Mouse (Mus musculus) adrenal gland, adult (tissue): ENCODE measurements around the gene Mrpl30.

Source experiments
- DNase-seq, 2 experiments: peaks; one replicate each; pipeline ENCODE4 v3.0.0; 2022 to 2023; ENCODE audit warnings: low spot score in 1 of 2; ENCODE audit not compliant: inconsistent age in 2 of 2

Mrpl30 gene

GRCm38 (mm10) chr1:37890025-37890652 lies at the start of gene Mrpl30, which contains the start of gene Mitd1:
Gene Mrpl30 (plus strand): TSS chr1:37890477.
Gene Mitd1 (minus strand): TSS chr1:37890411.
- peak; percentile 92 to 98 for DNase-seq

- no peak for DNase-seq
These were observed 43.4 kb upstream of the Mrpl30 start for GRCm38 (mm10) chr1:37846878-37847277.

DNA sequence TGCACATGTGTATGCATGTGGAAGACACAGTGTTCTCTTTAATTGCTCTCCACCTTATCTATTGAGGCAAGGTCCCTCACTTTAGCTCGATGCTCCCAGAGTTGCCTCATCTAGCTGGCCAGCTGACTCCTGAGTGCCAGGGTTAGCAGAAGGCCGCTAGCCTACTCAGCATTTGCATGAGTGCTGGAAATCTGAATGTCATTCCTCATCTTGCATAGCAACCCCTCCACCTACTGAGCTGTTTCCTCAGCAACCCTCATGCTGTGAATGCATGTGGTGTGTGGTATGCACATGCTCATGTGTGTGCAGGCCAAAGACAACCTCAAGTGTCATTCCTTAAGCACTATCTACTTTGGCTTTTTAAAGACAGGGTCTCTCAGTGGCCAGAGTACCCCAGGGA lies 39.6 kb upstream of the Mrpl30 start:
- peak in 1 of 2 experiments; percentile 36 for DNase-seq

DNA sequence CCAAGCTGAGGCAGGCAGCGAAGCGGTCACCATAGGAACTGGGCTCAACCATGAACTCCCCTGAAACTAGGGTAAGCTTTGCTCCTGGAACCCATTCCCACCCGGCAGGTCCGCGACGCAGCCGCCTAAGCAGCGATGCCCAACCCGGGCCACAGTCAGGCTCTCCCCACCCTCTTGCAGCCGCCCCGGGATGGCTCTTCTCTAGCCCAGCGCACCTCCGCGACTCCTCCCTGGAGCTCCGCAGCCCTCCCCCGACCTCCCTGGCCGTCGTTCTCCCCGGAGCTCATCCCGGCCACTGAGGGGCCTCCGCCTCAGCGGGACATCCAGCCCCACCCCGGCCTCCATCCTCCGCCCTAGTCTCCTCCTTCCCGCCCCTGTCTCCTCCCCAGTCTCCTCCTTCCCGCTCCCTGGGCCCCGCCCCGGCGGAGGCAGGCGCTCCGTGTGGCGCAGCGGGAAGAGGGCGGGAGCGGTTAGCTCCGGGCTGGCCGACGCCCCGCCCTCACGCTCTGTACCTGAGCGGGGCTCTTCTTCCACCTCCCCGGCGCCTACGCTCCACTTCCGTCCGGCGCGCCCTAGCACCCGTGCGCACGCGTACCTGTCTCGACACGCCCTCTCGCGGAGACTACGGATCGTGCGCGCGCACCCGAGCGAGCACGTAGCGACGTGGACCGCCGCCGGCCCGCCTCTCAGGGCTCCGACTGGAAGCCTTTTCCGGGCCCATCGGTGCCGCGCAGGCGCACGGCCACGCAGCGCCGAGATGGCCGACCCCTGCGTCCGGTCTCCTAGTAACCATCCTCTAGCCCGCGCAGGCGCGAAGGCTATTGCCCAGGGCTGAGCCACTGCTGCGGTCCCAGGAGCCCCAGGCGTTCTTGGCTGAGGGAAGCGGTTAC lies 25.5 kb upstream of the Mrpl30 start:
- peak; percentile 100 for DNase-seq

DNA sequence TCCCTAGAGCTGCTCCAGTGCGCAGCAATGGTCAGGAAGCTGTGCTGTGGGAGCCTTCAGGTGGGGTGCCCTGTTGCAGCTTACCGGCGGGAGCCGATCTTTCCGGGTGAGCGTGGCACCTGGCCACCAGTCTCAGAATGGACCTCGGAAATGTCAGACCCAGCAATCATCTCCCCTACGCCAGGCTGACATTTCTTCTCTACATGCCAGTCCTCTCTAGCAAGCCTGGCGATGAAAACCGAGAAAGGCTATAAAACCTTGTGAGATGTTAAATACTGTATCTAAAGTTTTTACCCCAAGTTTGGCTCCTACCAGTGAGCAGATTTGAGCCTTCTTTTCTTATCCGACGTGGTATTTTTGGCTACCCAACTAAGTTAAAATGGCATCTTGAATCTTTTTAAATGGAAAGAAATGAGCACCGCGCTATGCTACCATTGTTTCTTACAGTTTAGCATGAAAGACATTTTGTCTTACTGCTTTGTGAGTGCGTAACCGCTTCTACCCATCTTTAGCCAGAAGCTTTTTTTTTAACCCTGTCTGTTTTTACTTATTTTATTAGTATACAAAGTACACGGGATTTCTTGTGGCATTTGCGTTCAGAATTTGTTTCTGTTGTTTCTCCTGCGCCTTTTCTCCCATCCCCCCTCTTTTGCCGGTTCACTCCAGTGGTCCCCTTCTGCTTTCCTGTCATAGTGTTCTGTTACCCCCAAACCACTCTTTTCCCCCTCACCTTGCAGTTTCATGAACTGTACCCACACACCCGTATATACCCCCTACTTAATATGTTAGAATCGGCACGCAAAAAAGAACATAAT lies 24.7 kb upstream of the Mrpl30 start:
- DNase-seq, result no peak

GRCm38 (mm10) chr1:37866286-37866685 lies 24.0 kb upstream of the Mrpl30 start, which contains the start of gene Tsga10:
Gene Tsga10 (minus strand): TSS chr1:37866429.
- no peak for DNase-seq

DNA sequence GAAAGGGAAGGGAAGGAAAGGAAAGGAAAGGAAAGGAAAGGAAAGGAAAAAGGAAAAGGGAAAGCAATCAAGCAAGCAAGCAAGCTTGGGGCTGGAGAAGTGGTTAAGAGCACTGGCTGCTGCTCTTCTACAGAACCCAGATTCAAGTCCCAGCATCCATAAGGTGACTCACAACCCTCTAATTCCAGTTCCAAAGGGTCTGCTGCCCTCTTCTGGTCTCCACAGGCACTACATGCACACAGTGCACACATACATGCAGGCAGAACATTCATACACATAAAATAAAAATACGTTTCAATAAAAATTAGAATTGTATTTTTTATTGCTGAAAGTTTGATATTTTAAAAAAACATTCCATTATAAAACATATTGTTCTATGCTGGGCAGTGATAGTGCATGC lies 23.2 kb upstream of the Mrpl30 start:
- DNase-seq, result peak; percentile 65 to 87

- no peak for DNase-seq
These were observed 22.5 kb upstream of the Mrpl30 start for GRCm38 (mm10) chr1:37867684-37868322.

DNA sequence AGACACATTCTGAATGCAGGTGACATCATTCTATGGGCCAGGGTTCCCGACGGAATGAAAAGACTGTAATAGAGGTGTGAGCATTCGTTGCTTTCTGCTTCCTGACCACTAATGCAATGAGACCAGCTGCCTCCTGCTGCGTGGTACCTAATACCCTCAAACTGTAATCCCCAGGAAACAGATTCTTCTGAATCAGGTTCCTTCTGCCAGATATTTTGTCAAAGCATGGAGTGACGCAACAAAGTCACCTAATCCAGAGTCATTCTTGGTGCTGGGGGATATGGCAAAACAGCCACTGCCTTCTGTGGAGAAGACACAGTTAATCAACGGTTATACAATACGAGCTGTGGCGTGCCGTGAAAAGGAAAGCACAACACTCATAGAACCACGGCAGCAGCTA lies 21.6 kb upstream of the Mrpl30 start:
- DNase-seq, result no peak

- no peak for DNase-seq
These were observed 20.9 kb upstream of the Mrpl30 start for GRCm38 (mm10) chr1:37869362-37869761.

- peak in 1 of 2 experiments; percentile 66 for DNase-seq
These were observed 18.6 kb upstream of the Mrpl30 start, which contains the start of gene Lipt1 for GRCm38 (mm10) chr1:37871704-37872103. Gene Lipt1 (plus strand): TSS chr1:37871738.

GRCm38 (mm10) chr1:37872131-37873067 lies 17.9 kb upstream of the Mrpl30 start:
- DNase-seq, result peak; percentile 87 to 97

DNA sequence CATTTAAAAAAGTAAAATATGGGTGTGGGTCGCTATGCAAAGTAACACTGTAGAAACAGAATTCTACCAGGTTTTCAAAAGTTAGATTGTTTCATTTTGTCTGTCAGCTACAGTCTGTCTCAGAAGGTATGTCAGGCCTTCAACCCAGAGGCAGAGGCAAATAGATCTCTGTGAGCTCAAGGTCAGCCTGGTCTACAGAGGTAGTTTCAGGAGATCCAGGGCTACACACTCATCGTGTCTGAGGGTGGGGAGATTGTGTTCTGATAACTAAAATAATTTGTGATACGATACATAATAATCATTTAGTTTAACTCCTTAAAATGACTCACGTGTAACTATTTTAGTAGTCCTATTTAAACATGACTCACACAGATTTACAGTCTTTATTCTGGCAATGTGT lies 17.1 kb upstream of the Mrpl30 start:
- peak in 1 of 2 experiments; percentile 59 for DNase-seq

DNA sequence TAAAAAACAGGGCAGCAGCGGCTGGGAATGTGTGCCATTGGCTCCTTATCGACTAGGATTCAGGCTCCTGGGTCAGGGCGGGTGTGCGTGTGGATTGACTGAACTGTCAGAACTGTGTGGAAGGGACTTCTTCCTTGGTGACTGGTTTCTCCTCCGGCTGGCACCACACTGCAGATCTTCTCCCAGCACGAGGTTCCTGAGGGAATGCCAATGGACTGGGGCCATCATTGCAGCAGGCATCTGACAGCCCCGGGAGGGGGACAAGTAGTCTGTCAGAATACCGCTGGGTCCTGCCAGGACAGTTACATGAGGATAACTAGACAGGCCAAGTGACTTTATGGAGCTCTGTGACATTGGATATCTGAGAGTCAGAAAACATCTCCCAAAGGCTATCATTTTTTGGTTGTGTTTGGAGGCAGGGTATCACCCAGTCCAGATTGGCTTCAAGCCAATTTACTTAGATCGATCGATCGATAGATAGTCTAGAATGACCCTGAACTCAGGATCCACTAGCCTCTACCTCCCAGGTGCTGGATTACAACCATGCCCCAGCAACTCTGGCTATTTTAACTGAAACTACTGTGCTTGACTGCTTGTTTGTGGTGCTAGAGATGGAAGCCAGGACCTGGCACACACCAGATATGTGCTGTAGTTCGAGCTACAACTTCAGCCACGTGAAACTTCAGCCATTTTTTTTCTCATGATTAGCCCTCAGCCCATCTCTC lies 12.4 kb upstream of the Mrpl30 start:
- DNase-seq, result peak in 1 of 2 experiments; percentile 57

DNA sequence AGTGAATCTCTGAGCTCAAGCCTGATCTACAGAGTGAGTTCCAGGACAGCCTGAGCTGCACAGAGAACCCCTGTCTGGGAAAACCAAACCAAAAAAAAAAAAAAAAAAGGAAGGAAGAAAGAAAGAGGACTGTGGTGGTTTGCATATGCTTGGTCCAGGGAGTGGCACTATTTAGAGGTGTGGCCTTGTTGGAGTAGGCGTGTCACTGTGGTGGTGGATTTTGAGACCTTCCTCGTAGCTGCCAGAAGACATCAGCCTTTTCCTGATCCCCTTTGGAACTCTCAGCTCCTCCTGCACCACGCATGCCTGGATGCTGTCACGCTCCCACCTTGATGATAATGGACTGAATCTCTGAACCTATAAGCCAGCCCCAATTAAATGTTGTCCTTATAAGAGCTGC lies 6.9 kb upstream of the Mrpl30 start:
- DNase-seq, result no peak

- no peak for DNase-seq
These were observed 5.8 kb upstream of the Mrpl30 start for GRCm38 (mm10) chr1:37884451-37884850.

GRCm38 (mm10) chr1:37889206-37889605 lies 1.1 kb upstream of the Mrpl30 start:
- no peak for DNase-seq

DNA sequence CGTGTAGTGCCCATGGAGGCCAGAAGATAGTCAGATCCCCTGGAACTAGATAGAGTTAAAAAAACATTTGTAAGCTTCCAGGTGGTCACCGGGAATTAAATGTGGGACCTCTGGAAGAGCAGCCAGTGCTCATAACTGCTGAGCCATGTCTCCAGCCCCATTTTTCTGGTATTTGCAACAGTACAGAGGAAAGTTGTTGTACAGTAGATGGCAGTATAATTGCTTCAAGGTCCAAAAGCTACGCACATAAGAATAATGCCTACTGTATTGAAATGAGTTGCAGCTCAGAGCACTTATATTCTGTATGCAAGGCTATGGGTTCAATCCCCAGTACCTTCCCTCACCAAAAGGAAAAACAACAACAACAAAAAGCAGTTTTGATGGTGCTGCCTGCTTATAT lies 1.1 kb downstream of the Mrpl30 start:
- DNase-seq, result peak in 1 of 2 experiments; percentile 54

DNA sequence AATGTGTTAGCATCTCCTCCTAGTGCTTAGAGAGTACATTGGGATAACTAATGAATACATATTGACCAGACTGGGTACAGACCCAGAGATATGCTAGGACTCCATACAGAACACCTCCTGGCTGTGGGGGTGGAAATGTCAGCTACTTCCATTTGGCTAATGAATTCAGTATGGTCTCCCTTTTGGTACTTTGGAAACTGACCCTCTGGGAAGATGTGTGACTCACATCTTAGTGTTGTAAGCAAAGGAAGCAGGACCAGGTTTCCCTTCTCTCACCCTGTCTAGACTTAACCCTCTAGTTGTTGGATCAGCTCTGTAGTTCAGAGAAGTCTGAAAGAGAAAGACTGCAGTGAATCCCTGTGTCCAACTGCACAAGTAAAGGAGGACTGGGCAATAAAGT lies 4.3 kb downstream of the Mrpl30 start:
- DNase-seq, result no peak
